Mouse (Mus musculus) bone marrow macrophage, adult 2 months (primary cell): ENCODE data around the gene Map1a.

Source experiments
- CTCF ChIP-seq: IDR thresholded peaks from 2 replicates; pipeline ENCODE4 v1.5.1; 2012; ENCODE audit warnings: low read depth, mild to moderate bottlenecking, low read length, moderate library complexity
- POLR2A ChIP-seq: IDR thresholded peaks from 2 replicates; pipeline ENCODE4 v1.6.1; 2012; ENCODE audit warnings: mild to moderate bottlenecking, low read depth, low read length, borderline replicate concordance

GRCm38 (mm10) chr2:121300036-121300435, 10.6 kb downstream of the Map1a start:
- no peak for TF ChIP-seq POLR2A
- no peak for TF ChIP-seq CTCF
